Mouse (Mus musculus): ENCODE measurements around the gene Tmem101.

Tmem101 gene

GRCm38 (mm10) chr11:102156786-102157089 lies 534 bp upstream of the Tmem101 start:
- no peak for DNase-seq (ENCODE audit: low spot score in 2 of 2)

GRCm38 (mm10) chr11:102147213-102147989 lies 8.8 kb downstream of the Tmem101 start:
- DNase-seq (ENCODE audit: low spot score in 2 of 2) = no peak

DNA sequence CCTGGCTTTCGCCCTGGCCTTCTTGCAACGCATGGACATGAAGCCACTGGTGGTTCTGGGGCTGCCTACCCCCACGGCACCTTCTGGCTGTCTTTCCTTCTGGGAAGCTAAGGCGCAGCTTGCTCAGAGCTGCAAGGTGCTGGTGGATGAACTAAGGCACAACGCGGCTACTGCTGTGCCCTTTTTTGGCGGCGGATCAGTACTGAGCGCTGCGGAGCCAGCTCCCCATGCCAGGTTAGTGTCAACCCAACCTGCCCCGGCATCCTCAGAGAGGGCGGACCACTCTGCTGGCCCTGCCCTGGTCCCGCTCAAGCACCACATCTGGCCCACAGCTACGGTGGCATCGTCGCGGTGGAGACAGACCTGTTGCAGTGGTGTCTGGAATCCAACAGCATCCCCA lies 9.7 kb downstream of the Tmem101 start:
- DNase-seq (ENCODE audit: low spot score in 2 of 2) = no peak

GRCm38 (mm10) chr11:102146005-102146404 lies 10.2 kb downstream of the Tmem101 start:
- no peak for DNase-seq (ENCODE audit: low spot score in 2 of 2)

- DNase-seq (ENCODE audit: low spot score in 2 of 2) = no peak
Observed at GRCm38 (mm10) chr11:102145471-102146001, 10.7 kb downstream of the Tmem101 start, which contains the start of gene Nags. Nags (plus strand) TSS chr11:102145513.

DNA sequence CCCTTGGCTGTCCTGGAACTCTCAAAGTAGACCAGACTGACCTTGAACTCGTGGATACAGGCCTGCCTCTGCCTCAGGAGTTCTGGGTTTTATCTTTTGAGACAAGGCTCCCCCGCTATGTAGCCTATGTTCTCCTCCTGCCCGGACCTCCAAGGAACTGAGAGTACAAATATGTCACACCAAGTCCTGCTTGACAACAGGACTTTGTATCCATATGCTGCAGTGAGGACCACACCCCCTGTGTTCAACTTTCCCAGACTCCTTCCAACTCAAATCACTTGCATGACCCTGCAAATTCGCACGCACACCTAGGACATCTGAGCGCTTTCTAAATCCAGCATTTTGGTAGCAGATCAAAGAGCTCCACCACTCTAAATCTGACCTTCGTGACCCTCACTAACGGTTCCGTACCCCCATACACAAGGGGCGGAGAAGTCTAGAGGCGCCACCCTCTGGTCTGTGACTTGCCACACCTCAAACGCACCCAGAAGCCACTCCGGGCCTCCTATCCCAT lies 11.2 kb downstream of the Tmem101 start:
- DNase-seq (ENCODE audit: low spot score in 2 of 2) = no peak

GRCm38 (mm10) chr11:102142355-102142754 lies 13.8 kb downstream of the Tmem101 start:
- no peak for DNase-seq (ENCODE audit: low spot score in 2 of 2)

DNA sequence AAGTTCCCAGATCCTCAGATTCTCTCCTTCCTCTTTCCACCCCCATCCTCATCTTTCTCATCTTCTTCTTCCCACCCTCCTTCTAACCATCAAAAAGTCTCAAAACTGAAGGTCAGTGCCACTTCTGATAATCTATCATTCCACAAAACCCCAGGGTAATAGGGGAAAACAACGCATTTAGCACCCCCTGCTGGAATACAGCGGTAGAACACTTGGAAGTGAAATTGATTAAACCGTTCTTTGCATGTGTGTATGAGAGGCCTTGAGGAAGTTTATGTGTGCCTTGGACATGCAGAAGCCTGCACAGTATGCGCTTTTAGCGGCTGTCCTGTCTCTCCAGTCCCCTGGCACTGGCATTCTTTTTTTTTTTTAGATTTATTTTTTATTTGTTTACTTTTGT lies 15.7 kb downstream of the Tmem101 start:
- DNase-seq (ENCODE audit: low spot score in 2 of 2) = no peak

DNA sequence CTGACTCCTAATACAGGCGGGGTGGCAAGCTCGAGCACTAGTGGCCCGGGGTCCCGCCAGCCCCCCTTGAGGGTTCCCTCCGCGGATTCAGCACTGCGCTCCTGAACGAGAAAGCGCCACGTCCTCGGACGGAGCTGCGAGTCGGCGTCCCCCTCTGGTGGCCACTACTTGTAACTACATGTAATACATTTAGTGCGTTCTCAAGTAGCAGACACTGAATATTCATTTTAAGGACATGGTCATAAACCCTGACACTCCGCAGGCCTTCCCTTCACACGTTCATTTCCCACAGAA lies 17.8 kb downstream of the Tmem101 start:
- peak; percentile 52 to 71 for DNase-seq (ENCODE audit: low spot score in 2 of 2)

- DNase-seq (ENCODE audit: low spot score in 2 of 2) = no peak
Observed at GRCm38 (mm10) chr11:102137625-102138446, 18.4 kb downstream of the Tmem101 start.

DNA sequence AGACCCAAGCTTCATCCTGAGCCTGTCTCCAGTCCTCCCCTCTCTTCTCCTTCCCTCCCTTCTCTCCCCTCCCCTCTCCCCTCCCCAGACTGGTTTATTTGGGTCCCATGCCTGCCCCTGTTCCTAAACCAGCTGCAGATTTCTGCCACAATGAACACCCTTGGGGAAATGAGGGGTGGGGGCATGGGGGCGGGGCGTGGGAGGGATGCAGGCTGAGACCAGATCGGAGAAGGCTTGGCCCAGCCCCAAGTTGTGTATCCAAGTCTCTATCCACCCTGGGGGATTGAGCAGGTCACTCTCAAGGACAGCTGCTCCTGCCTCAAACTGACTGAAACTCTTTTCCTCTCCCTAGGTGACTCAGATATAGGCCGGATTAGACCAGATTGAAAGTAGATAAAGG lies 21.7 kb downstream of the Tmem101 start:
- DNase-seq (ENCODE audit: low spot score in 2 of 2) = no peak

- no peak for DNase-seq (ENCODE audit: low spot score in 2 of 2)
Observed at GRCm38 (mm10) chr11:102117386-102117785, 38.8 kb downstream of the Tmem101 start.

DNA sequence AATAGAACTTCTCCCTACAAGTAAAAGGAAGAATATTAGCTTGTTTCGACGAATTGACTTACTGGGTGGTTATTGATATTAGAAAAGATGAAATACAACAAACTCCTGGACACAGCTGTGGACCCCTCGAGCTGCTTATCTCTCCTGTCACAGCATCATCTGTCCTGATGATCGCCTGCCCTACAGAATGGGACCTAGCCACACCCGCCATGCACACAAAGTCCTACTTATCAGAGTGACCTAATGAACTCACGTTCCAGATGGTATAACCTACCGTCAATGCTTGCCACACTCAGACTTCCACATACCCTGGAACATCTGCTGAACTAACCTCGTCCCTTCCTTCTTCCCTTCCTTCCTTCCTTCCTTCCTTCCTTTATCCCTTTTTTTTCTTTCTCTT lies 40.0 kb downstream of the Tmem101 start:
- no peak for DNase-seq (ENCODE audit: low spot score in 2 of 2)

DNA sequence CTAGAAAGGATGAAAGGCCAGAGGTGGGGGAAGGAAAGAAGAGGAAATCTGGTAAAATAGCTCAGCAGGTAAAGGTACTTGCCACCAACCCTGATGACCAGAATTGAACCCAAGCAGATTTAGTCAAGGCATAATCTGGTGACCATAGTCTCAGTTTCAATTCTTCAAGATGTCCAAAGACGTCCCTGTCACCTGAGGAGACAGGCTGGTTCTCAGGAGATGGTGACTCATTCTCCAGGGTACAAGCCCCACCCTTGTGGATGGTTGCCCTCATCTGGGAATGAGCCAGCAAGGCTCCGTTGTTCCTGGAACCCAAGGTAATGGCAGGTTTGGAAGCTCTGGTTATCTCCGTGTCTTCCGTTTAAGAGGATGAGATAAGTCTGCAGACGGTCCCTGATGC lies 44.6 kb downstream of the Tmem101 start:
- DNase-seq (ENCODE audit: low spot score in 2 of 2) = no peak

- no peak for DNase-seq (ENCODE audit: low spot score in 2 of 2)
Observed at GRCm38 (mm10) chr11:102107732-102108131, 48.5 kb downstream of the Tmem101 start, which contains the start of gene Pyy. Pyy (minus strand) TSS chr11:102107832.

GRCm38 (mm10) chr11:102106911-102107310 lies 49.3 kb downstream of the Tmem101 start:
- no peak for DNase-seq (ENCODE audit: low spot score in 2 of 2)
